Mouse (Mus musculus) spleen, adult 10 weeks (tissue): ENCODE measurements around the gene Fam76a. TPM values are rescaled to one million over a fixed set of nuclear protein-coding genes. Genes with fewer than 3 reads are reported as not detected.

Source experiments
- polyA plus RNA-seq: library from polyadenylated mRNA; stranded (reverse); fragments of 350-450 nt; fragmentation: Illumina TruSeq; extraction: RNeasy Lipid Tissue Mini Kit (QIAGEN cat#74804); gene quantifications from one replicate; pipeline ENCODE4 v1.2.3, GENCODE M21; 2015; ENCODE audit warnings: low replicate concordance; ENCODE audit not compliant: insufficient read depth

Fam76a gene
- 28.6 TPM for polyA plus RNA-seq

DNA sequence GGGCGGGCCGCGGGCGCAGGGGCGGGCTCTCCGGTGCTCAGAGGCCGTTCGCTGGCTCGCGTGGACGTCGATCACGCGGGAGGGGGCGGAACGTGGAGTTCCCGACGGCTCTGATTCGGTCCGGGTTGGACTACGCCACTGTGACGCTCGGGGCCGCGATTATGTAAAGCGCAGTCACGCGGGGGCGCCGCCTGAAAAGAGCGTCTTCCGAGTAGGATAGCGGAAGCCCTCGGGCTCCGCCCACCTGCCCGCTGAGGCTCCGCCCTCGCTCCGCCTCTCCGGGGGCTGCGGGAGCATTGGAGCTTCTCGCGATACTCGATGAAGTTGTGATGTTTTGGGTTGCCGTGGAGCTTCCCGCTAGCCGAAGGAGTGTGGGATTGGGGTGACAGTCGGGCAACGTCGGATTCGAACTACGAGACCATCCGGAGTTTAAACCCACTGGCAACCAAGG, at the start of gene Fam76a:
TSS of gene Fam76a (minus strand) at position 1 of the 451 bp plus-strand sequence.

DNA sequence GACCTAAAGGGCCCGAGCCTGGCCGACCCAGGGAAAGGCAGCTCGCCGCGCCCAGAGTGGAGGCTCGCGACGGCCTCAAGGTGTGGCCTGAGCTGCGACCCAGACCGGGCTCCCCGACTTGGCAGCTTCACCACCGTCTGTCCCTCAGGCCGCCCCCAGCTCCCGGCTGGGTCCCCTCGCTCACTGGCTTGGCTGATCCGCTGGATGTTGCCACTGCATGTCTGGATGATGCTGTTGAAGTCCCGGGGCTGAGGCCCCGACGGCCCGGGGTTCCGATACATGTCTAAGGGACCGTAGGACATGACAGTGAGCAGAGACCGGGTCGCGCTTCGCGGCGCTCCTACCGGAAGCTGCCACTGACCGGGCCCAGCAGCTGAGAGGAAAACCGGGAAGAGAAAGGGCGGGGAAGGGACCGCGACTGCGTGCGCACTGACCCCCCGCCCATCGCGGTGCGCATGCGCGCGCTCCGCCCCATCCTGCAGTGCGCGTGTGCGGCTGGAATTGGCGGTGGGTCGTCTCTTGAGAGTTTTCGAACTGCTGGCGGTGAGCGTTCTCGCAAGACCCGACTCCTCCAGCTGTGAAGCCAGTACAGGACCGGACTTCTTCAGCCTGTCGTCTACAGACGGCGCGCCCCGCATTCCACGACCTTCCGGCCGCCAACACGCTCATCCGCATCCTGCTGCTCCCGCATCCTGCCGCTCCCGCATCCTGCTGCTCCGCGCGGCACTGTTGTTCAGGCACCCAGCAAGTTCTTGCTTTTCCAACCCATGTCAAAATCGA, 38.1 kb downstream of the Fam76a start, which contains the start of gene Stx12:
TSS of gene Stx12 (minus strand) at position 446 of the 780 bp plus-strand sequence.

Other genes starting within 250 kb of the Fam76a start
- gene Xkr8, start 190.0 kb downstream of the Fam76a start, polyA plus RNA-seq = 2.7 TPM
- gene Smpdl3b, start 165.3 kb downstream of the Fam76a start, polyA plus RNA-seq = 1.1 TPM
- 24.6 TPM for gene Rpa2, start 154.2 kb downstream of the Fam76a start, polyA plus RNA-seq
- gene Themis2, start 126.2 kb downstream of the Fam76a start, polyA plus RNA-seq = 85.3 TPM
- gene Ppp1r8, start 79.4 kb downstream of the Fam76a start, polyA plus RNA-seq = 47.1 TPM
- gene Stx12, start 38.0 kb downstream of the Fam76a start, polyA plus RNA-seq = 55.2 TPM
- gene Fgr, start 51.5 kb upstream of the Fam76a start, polyA plus RNA-seq = 59.3 TPM
- 5.2 TPM for gene Ahdc1, start 88.7 kb upstream of the Fam76a start, polyA plus RNA-seq
- 94.9 TPM for gene Wasf2, start 207.9 kb upstream of the Fam76a start, polyA plus RNA-seq